9 mouse cellular contexts compared by ENCODE assay signal in the genomic region with DNA sequence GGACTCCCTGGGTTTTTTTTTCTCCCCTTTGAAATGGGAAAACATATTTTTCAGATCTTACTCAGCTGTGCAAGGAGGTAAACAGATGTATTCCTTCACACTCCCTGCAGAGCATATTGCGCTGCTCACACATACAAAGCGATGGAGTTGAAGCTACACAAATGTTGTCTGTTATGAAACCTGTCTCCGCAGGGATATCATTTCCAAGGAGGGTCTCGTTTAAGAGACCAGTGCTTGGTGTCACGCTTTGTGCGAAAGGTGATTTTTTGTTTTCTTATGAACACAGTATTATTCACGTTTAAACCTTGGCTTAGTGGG. TPM values are rescaled to one million over a fixed set of nuclear protein-coding genes. Genes with fewer than 3 reads are reported as not detected.
DNase-seq lines count a peak whose midpoint lies in the region; ATAC-seq and TF ChIP-seq lines count a peak whose summit lies in the region.
"Had no signal": no experiment of that assay in that cellular context is flagged by ENCODE, and none has a peak within 500 bp of the region (broad histone marks: within the 10 kb centered on the region; RNA-seq: fewer than 3 reads in every experiment).

No protein-coding gene starts in this region.

- ATAC-seq in forebrain, embryonic 15.5 days (replicated peaks) = peak; percentile 79
- ATAC-seq in lung, embryonic 15.5 days (ENCODE audit: borderline replicate concordance, extremely low read depth, low FRiP score, low TSS enrichment) = no peak

- no peak for TF ChIP-seq CTCF in layer of hippocampus, adult 2 months (conservative IDR thresholded peaks at IDR 0.05)

- H3K9ac ChIP-seq in forebrain, embryonic 15.5 days (replicated peaks) = no peak overlapping the region
- no peak overlapping the region for H3K9ac ChIP-seq in lung, embryonic 15.5 days
- H3K9ac ChIP-seq: midbrain, embryonic 15.5 days had no signal

- no peaks in the 10 kb centered on the region for H3K27me3 ChIP-seq in forebrain, embryonic 15.5 days
- no peaks in the 10 kb centered on the region for H3K27me3 ChIP-seq in forebrain, embryonic 10.5 days (ENCODE audit: poor library complexity, severe bottlenecking)
- no peaks in the 10 kb centered on the region for H3K27me3 ChIP-seq in lung, embryonic 15.5 days
- H3K27me3 ChIP-seq in embryonic facial prominence, embryonic 10.5 days (replicated peaks; ENCODE audit: low read depth, poor library complexity, severe bottlenecking) = no peaks in the 10 kb centered on the region
- H3K27me3 ChIP-seq: midbrain, embryonic 15.5 days had no signal

- H3K4me1 ChIP-seq in forebrain, embryonic 15.5 days = peaks cover 25% of the 10 kb centered on the region
- H3K4me1 ChIP-seq in forebrain, embryonic 10.5 days = no peaks in the 10 kb centered on the region
- H3K4me1 ChIP-seq in lung, embryonic 15.5 days = no peaks in the 10 kb centered on the region
- no peaks in the 10 kb centered on the region for H3K4me1 ChIP-seq in embryonic facial prominence, embryonic 10.5 days

- H3K4me2 ChIP-seq in forebrain, embryonic 15.5 days (replicated peaks) = peak overlapping the region; percentile 18; the same call in 1 of the 2 replicates
- H3K4me2 ChIP-seq in lung, embryonic 15.5 days = peak overlapping the region; percentile 54
- H3K4me2 ChIP-seq: midbrain, embryonic 15.5 days had no signal

- no peaks in the 10 kb centered on the region for H3K36me3 ChIP-seq in forebrain, embryonic 15.5 days
- no peaks in the 10 kb centered on the region for H3K36me3 ChIP-seq in forebrain, embryonic 10.5 days (replicated peaks)
- H3K36me3 ChIP-seq in lung, embryonic 15.5 days = no peaks in the 10 kb centered on the region
- H3K36me3 ChIP-seq in embryonic facial prominence, embryonic 10.5 days (replicated peaks) = no peaks in the 10 kb centered on the region
- H3K36me3 ChIP-seq: midbrain, embryonic 15.5 days had no signal

- DNase-seq in forebrain, embryonic 10.5 days (ENCODE audit: extremely low spot score, low spot score) = no peak
- DNase-seq in lung, postnatal 4 days = no peak
- peak in 1 of 2 experiments; percentile 38 for DNase-seq in layer of hippocampus, adult 2 months (ENCODE audit: low spot score in 2 of 2)
- peak; percentile 37 for DNase-seq in right cerebral cortex, postnatal 25 days
- no peak for DNase-seq in embryonic facial prominence, embryonic 10.5 days (ENCODE audit: low spot score)
- DNase-seq in spleen, postnatal 4 days (ENCODE audit: low spot score in 2 of 2) = no peak

- H3K27ac ChIP-seq in forebrain, embryonic 15.5 days (replicated peaks) = no peak overlapping the region
- H3K27ac ChIP-seq in forebrain, embryonic 10.5 days = no peak overlapping the region
- H3K27ac ChIP-seq in lung, embryonic 15.5 days = no peak overlapping the region
- H3K27ac ChIP-seq in layer of hippocampus, adult 2 months = peak overlapping the region; percentile 72
- no peak overlapping the region for H3K27ac ChIP-seq in embryonic facial prominence, embryonic 10.5 days (replicated peaks)
- H3K27ac ChIP-seq: midbrain, embryonic 15.5 days had no signal

- H3K9me3 ChIP-seq in forebrain, embryonic 15.5 days = no peaks in the 10 kb centered on the region
- no peaks in the 10 kb centered on the region for H3K9me3 ChIP-seq in forebrain, embryonic 10.5 days
- H3K9me3 ChIP-seq in lung, embryonic 15.5 days = no peaks in the 10 kb centered on the region
- no peaks in the 10 kb centered on the region for H3K9me3 ChIP-seq in embryonic facial prominence, embryonic 10.5 days
- H3K9me3 ChIP-seq: midbrain, embryonic 15.5 days had no signal

- H3K4me3 ChIP-seq in forebrain, embryonic 15.5 days = no peak overlapping the region
- H3K4me3 ChIP-seq in forebrain, embryonic 10.5 days = no peak overlapping the region
- H3K4me3 ChIP-seq in lung, embryonic 15.5 days = no peak overlapping the region
- H3K4me3 ChIP-seq in layer of hippocampus, adult 2 months = peak overlapping the region; percentile 26; the same call in 1 of the 2 replicates
- no peak overlapping the region for H3K4me3 ChIP-seq in embryonic facial prominence, embryonic 10.5 days
- H3K4me3 ChIP-seq: midbrain, embryonic 15.5 days had no signal

- 62% methylated on average over 7 of the region's 7 CpGs for WGBS in forebrain, embryonic 15.5 days
- 93% methylated on average over 7 of the region's 7 CpGs for WGBS in forebrain, embryonic 10.5 days
- WGBS in lung, embryonic 15.5 days = 57% methylated on average over 7 of the region's 7 CpGs
- 90% methylated on average over 7 of the region's 7 CpGs for WGBS in embryonic facial prominence, embryonic 10.5 days

RNA-seq across cellular contexts. Expression of a gene that starts 40.3 kb away (rescaled TPM):
- polyA plus RNA-seq in forebrain, embryonic 15.5 days (2015; fragmentation: Nextera tagmentation; extraction: Ambion mirVana) = 748 and 755 TPM in 2 replicates
- polyA plus RNA-seq in forebrain, embryonic 10.5 days (2016; fragmentation: Nextera tagmentation; extraction: Ambion mirVana) = 813 and 826 TPM in 2 replicates
- polyA plus RNA-seq in lung, embryonic 15.5 days (2015; fragmentation: Nextera tagmentation; extraction: Ambion mirVana) = 838 and 872 TPM in 2 replicates
- total RNA-seq in layer of hippocampus, adult 2 months (2021) = 100 to 1,000 TPM; 360 to 363 TPM
- polyA plus RNA-seq in embryonic facial prominence, embryonic 10.5 days (2016; fragmentation: Nextera tagmentation; extraction: Ambion mirVana) = 805 and 857 TPM in 2 replicates

RNA-seq across cellular contexts. Expression of a gene that starts 41.0 kb away (rescaled TPM):
- polyA plus RNA-seq in forebrain, embryonic 15.5 days (2015; fragmentation: Nextera tagmentation; extraction: Ambion mirVana) = 26.4 and 26.9 TPM in 2 replicates
- 39.2 and 42.7 TPM in 2 replicates for polyA plus RNA-seq in forebrain, embryonic 10.5 days (2016; fragmentation: Nextera tagmentation; extraction: Ambion mirVana)
- polyA plus RNA-seq in lung, embryonic 15.5 days (2015; fragmentation: Nextera tagmentation; extraction: Ambion mirVana) = 35.5 and 39.7 TPM in 2 replicates
- 10 to 100 TPM; 26.1 to 33.3 TPM for total RNA-seq in layer of hippocampus, adult 2 months (2021)
- polyA plus RNA-seq in embryonic facial prominence, embryonic 10.5 days (2016; fragmentation: Nextera tagmentation; extraction: Ambion mirVana) = 38.7 and 40.4 TPM in 2 replicates
